Mouse (Mus musculus) left cerebral cortex, postnatal 4 days (tissue): ENCODE results near the gene Fkbp1a. TPM values are rescaled to one million over a fixed set of nuclear protein-coding genes. Genes with fewer than 3 reads are reported as not detected.

Experiments
- DNase-seq: peaks from one replicate; pipeline ENCODE4 v3.0.0-alpha.2; 2022
- intact Hi-C: fragments of 180-260 bp; cut with DNase I; formaldehyde crosslinking; loops from one replicate; pipeline ENCODE4 v1.15.1; 2025
- total RNA-seq, 2 experiments: library from RNA; stranded (reverse); gene quantifications; 2 replicates each; pipeline ENCODE4 v1.2.3; 2021

Gene Fkbp1a
- total RNA-seq, 2 experiments from 2014 or later: 481 to 486 TPM

DNA sequence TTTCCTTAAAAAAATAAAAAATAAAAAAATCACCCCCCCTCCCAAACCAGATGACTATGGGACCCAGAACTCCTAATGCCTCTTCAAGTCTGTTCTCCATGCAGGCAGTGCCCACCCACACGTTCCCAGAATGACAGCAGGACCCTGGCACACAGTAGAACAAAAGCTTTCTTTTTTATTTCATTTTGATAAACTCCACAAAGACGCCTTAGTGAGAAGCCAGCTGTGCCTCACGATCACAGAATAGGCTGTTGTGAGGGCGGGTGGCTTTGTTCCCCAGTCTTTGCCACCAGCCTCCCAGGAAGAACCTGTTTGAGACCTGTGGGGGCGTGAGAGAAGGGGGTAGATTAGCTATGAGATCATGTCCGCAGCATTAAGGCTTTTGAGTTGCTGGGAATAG lies 2.4 kb downstream of the Fkbp1a start:
- intact Hi-C loops: no loop called here
- no peak for DNase-seq

DNA sequence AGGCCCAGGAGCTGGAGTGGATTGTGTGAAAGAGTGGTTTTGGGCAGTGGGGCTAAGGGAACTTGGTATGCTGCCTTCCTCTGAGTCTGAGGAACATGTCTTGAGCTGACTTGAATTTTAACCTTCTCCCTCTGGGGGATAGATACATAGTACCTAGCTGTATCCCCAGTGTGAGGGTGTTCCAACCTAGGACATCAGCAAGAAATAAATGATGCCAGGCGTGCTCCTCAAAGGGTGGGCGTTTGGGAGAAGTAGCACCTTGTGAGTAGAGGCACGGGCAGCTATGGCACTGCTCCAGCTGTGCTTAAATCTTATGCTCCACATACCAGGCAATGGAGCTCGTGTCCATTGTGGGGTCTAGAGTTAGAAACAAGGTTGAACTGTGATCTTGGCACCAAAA lies 4.3 kb downstream of the Fkbp1a start:
- DNase-seq: no peak
- intact Hi-C loops: no loop called here

DNA sequence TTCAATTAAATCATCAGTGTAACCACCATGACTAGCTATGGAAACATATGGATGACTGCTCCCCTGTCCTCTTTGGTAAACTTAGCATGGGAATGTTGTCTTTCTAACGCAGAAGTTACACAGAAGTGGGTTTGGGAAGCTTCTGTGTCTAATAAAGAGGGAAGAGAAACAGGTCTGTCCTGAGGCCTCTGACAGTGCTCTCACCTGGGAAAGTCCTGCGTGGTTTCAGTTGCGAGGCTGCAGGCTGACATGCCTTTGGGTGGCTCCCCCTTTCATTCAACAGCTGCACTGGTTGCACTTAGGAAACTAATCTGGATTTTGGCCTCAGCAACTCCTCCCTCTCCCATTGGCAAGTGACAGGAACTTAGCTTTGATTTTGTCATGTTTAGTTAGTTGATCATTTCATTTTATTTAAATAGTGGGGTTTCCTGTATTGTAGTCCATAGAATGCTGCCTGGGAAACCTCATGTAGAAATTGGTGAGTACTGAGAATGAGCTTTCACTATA lies 7.4 kb downstream of the Fkbp1a start:
- DNase-seq: no peak
- intact Hi-C loops: no loop called here

DNA sequence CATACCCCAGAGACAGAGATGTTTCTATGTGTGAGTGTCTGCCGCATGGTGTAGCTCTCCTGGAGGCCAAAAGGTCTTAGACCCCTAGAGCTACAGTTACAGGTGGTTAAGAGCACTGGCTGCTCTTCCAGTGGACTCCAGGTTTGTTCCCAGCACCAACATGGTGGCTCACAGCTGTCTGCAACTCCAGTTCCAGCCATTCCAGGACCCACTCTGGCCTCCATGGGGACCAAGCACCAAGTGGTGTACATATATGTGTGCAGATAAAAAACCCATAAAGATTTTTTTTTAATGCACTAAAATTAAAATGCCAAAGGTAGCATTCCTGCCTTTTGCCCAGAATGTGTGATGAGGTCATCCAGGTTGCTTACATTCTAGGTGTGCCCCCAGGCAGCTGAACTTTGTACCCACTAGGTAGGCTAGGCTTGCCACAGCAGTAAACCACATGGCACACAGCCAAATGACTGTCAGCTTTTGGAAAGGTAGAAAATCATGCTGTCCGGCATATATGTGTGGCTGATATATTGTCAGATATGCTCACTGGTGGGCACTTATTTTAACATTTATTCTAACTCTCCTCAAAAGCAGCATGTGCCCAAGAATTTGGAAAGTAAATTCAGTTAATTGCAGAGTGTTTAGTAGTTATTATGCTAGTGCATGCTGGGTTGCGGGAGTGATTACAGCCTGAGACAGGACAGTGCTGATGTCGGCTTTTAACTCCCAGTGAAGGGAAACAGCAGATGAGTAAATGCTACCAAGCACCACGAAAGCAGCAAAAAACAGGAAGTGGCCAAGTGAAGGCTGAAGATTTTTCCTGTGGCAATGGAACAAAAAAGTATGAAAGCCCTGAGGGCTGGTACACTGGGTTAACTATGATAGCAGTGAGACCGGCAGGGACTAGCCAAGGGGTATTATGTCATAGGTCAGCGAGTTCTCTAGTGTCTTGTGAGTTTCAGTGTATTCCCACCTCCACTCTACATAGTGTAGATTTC lies 20.9 kb downstream of the Fkbp1a start:
- no peak for DNase-seq
- intact Hi-C loops: no loop called here

DNA sequence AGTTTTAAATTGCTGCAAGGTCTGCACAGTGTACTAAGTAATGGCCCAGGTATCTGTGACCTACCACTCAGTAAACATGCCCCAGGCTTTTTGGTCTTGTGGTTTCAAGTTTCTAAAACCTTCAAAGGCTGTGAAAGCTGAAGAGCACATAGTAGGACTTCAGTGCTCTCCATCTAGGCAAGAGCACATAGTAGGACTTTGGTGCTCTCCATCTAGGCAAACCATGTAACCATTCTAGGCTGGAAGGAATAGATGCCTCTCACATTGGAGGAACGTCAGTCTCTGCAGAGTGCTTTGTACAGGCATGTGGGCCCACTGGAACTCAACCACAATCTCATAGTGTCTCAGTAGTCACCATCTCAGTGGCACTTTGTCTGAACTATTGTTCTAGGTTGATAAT lies 21.7 kb downstream of the Fkbp1a start:
- no peak for DNase-seq
- intact Hi-C loops: no loop called here

DNA sequence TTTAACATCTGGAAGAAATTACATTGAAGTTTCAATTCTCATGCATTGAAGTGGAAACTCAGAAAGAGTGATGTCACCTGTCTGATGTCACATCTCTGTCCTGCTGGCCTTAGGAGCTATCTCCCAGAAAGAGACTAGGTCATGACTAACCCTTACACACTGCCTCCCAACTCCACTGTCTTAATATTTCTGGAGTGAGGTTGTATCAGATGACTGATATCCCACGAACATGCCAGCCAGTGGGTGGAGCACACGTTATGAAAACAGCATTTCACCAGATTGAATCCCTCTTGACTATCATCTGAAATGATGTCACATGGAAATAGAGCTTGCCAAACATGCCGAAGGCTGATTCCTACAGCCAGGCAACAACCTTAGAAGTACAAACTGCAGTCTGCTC lies 22.7 kb downstream of the Fkbp1a start:
- intact Hi-C loops: no loop called here
- DNase-seq: no peak

DNA sequence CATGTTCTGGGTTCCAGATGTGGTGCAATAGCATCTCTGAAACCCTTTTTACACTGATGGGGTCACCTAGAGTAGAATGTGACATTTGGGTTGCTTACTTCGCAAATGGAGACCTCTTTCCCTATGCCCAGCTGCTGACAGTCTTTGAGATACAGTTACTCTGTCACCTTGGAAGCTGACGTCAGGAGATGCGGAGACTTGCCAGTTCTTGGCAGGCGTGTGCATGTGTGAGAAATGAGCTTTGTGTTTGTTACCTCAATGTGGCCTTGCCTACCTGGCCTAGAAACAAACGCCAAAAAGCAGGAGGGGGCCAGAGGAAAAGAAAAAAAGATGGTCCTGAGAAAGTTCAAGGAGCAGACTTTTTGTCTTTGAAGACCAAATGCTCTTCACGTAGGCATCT lies 24.6 kb downstream of the Fkbp1a start:
- DNase-seq: no peak
- intact Hi-C loops: no loop called here

DNA sequence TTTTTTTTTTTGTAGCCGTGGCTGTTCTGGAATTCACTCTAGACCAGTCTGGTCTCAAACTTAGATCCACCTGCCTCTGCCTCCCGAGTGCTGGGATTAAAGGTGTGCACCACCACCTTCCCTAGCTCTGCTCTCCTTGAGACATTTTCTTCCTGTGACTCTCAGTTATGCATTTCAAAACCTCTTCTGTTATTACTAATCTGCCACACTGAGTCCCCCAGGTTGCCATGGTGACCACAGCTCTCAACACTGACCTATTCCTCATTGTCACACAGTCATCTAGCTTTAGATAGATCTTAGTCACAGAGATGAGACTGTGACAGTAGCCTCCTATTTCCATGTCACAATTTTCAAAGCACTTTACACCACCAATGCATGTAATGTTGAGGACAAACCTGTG lies 27.2 kb downstream of the Fkbp1a start:
- intact Hi-C loops: no loop called here
- DNase-seq: no peak

DNA sequence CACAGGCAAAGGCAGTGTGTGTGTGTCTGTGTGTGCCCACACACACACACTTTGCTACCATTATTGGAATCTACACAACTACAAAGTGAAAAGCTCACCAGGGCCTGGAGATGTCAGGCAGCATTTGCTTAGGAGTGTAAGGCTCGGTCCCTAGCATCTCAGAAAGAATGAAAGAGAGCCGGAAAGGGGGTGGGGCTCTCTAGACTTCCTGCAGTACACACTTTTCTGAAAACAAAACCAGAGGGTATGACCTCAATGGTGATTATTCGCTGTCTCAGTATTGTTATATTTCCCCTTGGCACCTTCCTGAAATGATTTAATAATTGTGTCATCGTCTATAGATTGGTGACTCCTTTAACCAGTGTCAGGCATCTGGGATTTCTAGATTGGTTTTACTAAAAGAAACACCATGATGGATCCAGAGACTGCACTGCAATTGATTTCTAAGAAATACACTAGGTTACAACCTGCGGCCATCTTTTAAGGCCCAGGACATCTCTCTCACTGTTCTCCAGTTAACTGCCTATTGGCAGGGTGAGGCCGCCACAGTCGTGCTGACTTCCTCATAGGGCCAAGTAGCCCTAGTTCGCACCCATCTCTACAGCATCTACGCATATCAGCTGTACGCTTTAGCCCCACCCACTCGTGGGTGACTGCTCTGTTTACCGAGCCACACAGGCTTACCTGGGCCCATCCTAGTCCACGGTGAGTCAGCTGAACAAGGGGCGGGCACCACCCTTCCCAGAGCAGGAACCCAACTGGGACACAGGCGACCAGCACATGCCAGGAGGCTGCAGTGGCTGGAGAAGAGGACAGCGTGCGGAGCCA lies 29.8 kb downstream of the Fkbp1a start, which contains the start of gene Sdcbp2:
Sdcbp2 (plus strand) TSS at position 750 of the 828 bp plus-strand sequence.
- intact Hi-C loops: loop anchor here (10.0 kb wide), 1 partner anchor 113 kb away; no protein-coding TSS in a partner anchor
- DNase-seq: no peak

DNA sequence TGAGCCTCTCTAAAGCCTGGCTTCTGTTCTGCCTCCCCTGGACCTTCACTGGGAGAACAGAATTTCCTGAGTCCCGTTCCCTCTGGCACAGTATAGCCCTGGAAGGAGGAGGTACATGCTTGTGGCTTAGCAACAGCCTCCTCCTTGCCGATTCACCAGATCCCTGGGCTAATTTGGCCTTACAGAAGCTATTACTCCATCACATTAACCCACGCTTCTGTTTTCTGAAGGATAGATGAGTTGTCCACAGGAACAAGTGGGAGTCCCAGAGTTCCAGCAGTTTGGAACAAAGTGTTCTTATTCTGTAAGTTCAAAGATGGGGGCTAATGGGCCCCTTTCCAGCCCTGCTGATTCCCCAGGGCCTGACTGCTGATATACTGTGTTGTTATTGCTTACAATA lies 31.4 kb downstream of the Fkbp1a start:
- no peak for DNase-seq
- intact Hi-C loops: loop anchor here (10.0 kb wide), 1 partner anchor 111 kb away; no protein-coding TSS in a partner anchor

DNA sequence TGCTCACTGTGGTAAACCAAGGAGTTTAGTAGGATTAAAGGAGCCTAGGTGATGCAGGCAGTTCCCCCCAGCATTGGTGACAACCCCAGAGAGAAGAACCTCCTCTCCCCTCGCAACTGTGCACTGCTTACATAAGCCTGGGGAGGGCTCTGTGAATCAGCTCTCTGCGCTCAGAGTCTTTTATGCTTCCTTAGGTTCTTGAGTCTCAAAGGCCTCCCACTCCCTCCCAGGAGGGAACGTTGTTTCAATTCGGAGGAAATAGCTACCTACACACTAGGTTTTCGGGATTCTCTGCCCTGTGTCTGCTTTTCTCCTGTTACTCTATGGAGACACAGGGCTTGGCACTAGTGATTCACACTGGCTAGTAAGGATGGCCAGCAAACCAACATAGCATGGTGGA lies 32.3 kb downstream of the Fkbp1a start:
- no peak for DNase-seq
- intact Hi-C loops: loop anchor here (10.0 kb wide), 1 partner anchor 110 kb away; no protein-coding TSS in a partner anchor

DNA sequence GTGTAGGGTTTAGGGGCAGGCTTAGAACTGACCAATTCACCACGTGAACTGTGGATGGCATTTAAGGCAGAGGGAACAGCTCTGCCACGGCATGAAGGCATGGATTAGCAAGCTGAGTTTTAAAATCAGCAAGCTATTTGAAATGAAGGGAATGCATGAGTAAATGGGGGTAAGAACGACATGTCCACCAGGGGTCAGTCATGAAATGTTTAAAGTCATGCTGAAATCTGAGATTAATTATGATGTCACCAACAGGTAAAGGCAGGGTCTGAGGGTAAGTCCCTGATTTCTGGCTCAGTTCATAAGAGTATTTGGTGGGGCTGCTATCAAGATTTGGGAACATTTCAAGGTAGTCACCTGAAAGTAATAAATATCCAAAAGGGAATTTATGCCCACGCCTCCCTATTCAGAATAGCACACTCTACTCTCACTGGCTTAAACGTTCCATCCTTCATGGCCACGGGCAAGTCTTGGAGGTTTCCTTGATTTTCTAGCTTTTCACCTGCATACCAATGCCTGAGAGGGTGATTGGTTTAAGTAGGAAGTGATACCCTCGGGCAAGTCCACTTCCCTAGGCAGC lies 32.9 kb downstream of the Fkbp1a start:
- DNase-seq: peak; percentile 48
- intact Hi-C loops: loop anchor here (10.0 kb wide), 1 partner anchor 110 kb away; no protein-coding TSS in a partner anchor

DNA sequence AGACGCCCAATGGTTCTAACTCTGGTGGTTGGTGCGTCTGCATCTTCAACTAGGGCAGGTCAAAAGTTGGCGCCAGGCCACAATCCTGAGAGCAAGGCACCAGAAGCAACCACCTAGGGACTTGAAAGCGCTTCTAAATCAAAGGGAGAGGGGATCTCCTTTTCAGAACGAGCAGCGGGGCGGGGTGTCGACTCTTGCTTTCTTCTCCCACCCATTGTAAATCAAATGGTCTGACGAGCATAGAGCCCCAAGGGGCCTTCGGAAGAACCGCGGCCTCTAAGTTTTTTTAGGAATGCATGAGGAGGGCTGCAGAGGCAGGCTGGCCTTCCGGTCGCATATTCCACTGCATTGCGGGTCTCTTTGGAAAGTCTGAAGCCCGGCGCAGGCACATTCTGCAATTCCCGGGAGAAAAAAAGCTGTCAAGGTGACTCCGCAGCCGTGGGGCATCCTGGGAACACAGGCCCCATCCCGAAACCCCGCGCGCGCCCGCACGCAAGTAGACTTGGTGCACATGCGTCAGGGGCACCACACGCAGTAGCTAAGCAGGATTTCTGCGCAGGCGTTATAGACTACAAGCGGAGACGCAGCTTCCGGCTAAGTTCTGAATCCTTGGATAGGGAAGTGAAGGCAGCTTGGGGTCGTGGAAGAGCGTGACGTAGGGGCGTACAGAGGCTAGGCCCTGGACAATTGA lies 33.6 kb downstream of the Fkbp1a start:
- peak; percentile 88 for DNase-seq
- intact Hi-C loops: loop anchor here (10.0 kb wide), 1 partner anchor 109 kb away; no protein-coding TSS in a partner anchor

DNA sequence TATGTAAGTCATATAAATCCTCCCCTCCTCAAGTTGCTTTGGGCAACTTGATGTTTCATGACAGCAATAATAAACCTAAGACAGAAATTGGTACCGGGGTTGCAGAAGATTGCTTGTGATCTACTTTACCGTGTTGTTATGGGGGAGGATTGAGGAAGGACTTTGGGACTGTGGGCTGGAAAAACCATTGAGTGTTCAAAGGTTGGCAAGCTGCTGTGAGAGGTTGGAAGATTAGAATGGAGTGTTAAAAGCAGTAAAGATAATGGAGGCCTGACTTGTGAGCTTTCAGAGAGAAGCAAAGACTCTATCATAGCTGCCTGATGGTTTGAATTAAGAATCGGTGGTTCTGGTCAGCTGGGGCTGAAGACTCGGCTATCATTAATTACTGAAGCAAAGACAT lies 36.9 kb downstream of the Fkbp1a start:
- DNase-seq: no peak
- intact Hi-C loops: loop anchor here (10.0 kb wide), 1 partner anchor 106 kb away; no protein-coding TSS in a partner anchor

DNA sequence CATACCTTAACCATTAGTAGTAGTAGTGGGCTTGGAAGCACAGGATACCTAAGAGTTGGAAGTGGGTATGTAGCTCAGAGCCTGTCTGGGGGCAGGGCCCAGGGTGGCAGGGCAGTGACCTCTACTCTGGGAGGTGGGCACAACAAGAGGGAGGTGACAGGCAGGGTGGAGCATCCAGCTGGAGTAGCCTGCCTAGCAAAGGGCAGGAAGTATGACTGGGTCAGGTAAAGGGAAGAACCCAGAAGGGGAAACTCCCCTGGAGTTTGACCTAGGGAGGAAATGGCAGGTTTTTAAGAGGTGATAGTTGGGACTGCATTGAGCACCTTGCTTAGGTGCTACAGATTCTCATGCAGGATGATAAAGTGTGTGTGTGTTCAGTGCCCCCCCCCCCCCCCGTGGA lies 38.7 kb downstream of the Fkbp1a start:
- DNase-seq: no peak
- intact Hi-C loops: no loop called here

DNA sequence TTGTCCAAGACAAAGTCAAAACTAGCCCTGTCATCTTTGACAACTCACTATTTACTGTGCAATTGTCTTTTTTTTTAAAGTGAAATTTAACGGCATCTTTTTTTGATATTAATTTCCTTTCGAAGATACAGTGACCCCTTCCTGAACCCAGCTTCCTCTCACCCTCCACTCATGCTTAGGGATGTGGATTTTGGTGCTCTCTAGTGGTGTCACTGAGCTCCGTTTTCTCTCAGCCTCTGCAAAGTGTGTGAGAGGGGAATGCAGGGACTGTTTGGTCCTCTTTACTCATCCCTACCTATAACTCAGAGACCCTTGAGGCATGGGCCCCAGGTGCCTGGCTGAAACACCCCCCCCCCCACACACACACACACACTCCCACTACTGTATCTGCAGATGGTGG lies 43.7 kb downstream of the Fkbp1a start:
- DNase-seq: no peak

DNA sequence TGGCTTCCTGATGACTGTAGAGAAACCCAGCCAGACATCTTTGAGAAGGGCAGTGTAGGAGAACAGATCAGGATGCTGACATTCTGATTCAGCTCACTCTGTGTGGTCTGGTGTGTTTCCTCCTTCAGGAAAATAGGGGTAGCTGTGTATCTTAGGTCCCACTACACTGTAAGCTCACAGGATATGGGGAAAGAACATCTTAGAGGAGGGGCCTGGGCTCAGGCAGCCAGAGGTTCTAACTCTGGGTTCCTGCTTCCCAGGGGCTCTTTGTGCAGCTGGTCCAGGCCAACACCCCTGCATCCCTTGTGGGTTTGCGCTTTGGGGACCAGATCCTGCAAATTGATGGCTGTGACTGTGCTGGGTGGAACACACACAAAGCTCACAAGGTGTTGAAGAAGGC lies 44.5 kb downstream of the Fkbp1a start:
- intact Hi-C loops: no loop called here
- DNase-seq: no peak

More for the DNA sequence above, 43.7 kb downstream of the Fkbp1a start:
- intact Hi-C loops: no loop called here

DNA sequence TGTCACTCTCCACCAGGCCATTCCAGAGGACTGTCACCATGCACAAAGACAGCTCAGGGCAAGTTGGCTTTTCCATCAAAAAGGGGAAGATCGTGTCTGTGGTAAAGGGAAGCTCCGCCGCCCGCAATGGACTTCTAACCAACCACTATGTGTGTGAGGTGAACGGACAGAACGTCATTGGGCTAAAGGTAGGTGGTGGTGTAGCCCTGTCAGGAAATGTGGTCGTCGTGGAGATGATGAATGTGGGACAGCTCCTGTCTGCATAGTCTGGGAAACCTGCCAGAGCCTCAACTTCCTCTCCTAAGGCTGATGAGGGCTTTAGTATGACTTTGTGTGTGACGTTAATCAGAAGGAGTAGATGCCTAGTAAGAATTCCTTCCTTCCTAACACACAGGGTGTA lies 45.0 kb downstream of the Fkbp1a start:
- DNase-seq: no peak
- intact Hi-C loops: no loop called here

DNA sequence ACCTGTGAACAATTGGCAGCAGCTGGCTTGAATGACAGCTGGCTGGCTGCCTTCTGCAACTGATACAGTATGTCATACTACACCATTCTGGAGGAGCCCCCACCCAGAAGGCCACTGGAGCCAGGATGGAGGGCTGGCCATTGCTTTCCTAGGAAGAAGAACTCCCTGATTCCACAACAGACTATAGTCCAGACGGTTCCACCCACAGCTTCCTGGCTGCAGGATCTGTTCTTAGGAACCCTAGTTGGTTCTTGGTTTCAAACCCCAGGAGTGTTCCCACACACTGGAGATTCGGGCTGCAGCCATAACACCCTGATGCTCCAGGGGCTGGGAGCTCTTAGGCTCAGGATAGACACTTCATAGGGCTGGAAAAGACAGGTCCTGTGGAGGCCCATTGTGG lies 55.8 kb downstream of the Fkbp1a start:
- DNase-seq: no peak
- intact Hi-C loops: no loop called here

DNA sequence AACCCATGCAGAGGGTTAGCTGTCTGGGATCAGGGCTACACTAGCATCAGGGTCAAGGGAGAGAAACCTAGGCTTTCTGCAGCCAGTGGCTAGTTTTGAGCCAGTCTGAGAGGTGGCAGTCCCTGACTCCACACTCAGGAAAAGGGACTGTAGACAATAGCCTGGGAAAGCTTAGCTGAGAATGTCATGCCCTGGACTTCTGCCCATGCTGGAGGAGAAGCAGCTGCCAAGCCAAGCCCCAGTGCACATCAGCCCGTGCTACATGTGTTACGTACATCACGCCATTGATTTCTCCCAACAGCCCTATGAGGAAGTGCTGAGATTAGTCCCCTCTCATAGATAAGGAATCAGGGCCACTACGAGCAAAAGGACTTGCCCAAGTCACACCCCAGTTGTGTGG lies 59.8 kb downstream of the Fkbp1a start:
- DNase-seq: peak; percentile 24
- intact Hi-C loops: no loop called here
